Mouse (Mus musculus): ENCODE measurements at regions not wholly inside any gene's neighbourhood (a gene's known extent, or its start where the extent isn't known, plus 50 kb on each side); places are given as distances from the start of the nearest gene placed in this dataset.

DNA sequence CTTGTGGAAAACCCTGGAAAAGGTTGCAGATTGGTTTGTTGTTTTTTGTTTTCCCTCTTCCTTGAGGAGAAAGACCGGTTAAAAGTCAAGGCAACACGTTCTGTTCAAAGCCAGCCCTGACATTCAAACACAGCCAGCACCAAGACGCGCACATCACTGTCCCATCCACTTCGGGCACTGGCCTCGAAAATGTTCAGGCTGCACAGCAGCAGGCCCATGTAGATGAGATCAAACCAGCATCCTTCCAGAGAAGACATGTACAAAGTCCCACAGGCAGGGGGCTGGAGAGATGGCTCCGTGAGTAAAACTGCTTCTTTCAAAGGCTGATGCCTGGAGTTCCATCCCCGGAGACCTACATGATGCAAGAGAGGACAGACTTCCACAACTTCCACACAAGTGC, 68.4 kb upstream of the Ak4 start:
- Histone ChIP-seq H3K4me1 (replicated peaks; ENCODE audit: control insufficient read depth, insufficient read depth, low read length) (peaks cover 3% of the 10 kb centered on the region; the same call in 1 of the 2 replicates), H3K9ac (ENCODE audit: low read depth, low read length) (no peak overlapping the region), H3K4me2 (no peak overlapping the region), H3K36me3 (ENCODE audit: control insufficient read depth, insufficient read depth, low read length) (no peaks in the 10 kb centered on the region), H3K4me3 (ENCODE audit: low read depth, low read length) (no peak overlapping the region), H3K9me3 (ENCODE audit: control insufficient read depth, low read length) (no peaks in the 10 kb centered on the region), H3K27ac (ENCODE audit: low read depth, low read length) (no peak overlapping the region), H3K27me3 (replicated peaks; ENCODE audit: control insufficient read depth, insufficient read depth, low read length) (peaks cover 8% of the 10 kb centered on the region; the same call in 1 of the 2 replicates)
- no peak for DNase-seq (ENCODE audit: low spot score)
- ATAC-seq (replicated peaks; ENCODE audit: low FRiP score), result no peak
- WGBS, result 88% methylated on average over 8 of the region's 8 CpGs

DNA sequence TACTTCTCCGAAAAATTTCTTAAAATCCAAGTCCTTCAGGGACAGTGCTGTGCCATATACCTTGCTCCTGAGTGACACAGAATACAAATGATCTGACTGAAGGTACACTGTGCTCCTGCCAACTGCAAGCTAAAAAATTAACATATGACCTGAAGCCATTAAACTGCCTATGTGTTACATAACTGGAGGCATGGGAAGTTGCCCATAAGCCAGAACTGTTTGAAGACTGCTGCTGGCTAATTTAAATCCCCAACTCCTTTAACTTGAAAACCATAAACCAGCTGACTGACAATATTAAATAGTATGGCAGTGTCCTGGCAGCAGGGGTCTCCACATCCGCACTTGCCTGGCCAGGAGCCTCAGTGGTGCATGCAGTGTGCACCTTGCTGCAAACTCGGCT, 68.9 kb upstream of the Ak4 start:
- Histone ChIP-seq H3K4me2 (no peak overlapping the region), H3K9me3 (ENCODE audit: control insufficient read depth, low read length) (no peaks in the 10 kb centered on the region), H3K36me3 (ENCODE audit: control insufficient read depth, insufficient read depth, low read length) (no peaks in the 10 kb centered on the region), H3K4me3 (ENCODE audit: low read depth, low read length) (no peak overlapping the region), H3K4me1 (replicated peaks; ENCODE audit: control insufficient read depth, insufficient read depth, low read length) (no peaks in the 10 kb centered on the region), H3K27me3 (replicated peaks; ENCODE audit: control insufficient read depth, insufficient read depth, low read length) (peaks cover 3% of the 10 kb centered on the region; the same call in 1 of the 2 replicates), H3K27ac (ENCODE audit: low read depth, low read length) (no peak overlapping the region), H3K9ac (ENCODE audit: low read depth, low read length) (no peak overlapping the region)
- no peak for DNase-seq (ENCODE audit: low spot score)
- ATAC-seq (replicated peaks; ENCODE audit: low FRiP score), result no peak
- 90% methylated on average over 3 of the region's 3 CpGs for WGBS

DNA sequence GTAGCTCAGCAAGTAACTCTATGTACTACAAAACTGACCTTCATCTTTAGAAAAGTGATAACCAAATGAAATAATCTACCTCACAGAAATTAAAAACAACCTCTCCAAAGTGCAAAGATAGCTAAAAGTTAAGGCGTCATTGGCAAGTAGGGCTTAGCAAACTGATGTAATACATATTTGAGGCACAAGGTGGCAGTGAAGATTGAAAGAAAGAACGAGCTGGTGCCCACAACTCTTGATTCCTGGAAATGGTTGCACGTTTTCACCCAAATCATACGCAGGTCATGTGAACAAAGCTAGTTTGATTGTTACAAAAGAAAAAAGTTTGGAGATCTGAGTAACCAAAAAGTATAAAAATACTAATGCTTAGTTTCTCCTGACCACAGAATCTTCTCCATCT, 69.7 kb upstream of the Ak4 start:
- H3K4me1 ChIP-seq (replicated peaks; ENCODE audit: control insufficient read depth, insufficient read depth, low read length), result no peaks in the 10 kb centered on the region
- H3K27me3 ChIP-seq (replicated peaks; ENCODE audit: control insufficient read depth, insufficient read depth, low read length), result no peaks in the 10 kb centered on the region
- 20% methylated on average over 4 of the region's 4 CpGs for WGBS
- H3K4me2 ChIP-seq, result no peak overlapping the region
- no peaks in the 10 kb centered on the region for H3K9me3 ChIP-seq (ENCODE audit: control insufficient read depth, low read length)
- H3K9ac ChIP-seq (ENCODE audit: low read depth, low read length), result no peak overlapping the region
- H3K4me3 ChIP-seq (ENCODE audit: low read depth, low read length), result no peak overlapping the region
- H3K36me3 ChIP-seq (ENCODE audit: control insufficient read depth, insufficient read depth, low read length), result no peaks in the 10 kb centered on the region
- DNase-seq (ENCODE audit: low spot score) (no peak), ATAC-seq (replicated peaks; ENCODE audit: low FRiP score) (no peak)
- no peak overlapping the region for H3K27ac ChIP-seq (ENCODE audit: low read depth, low read length)

DNA sequence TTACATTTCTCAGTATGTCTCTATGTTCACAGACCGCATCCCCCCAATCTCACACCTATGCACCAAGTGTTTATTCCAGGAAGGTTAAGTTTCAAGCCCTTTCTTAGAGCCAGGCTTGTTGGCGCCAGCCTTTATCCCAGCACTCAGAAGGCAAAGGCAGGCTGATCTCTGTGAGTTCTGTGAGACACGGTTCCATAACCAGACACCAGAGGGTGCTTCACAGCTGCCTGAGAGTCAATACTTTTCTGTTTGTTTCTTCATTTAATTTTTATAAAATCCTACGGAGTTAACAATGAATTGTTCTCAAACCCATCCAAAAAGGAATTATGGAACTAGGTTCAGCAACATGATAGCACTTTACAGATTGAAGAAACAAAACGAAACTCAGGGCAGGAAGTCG, 71.8 kb upstream of the Ak4 start:
- Histone ChIP-seq H3K27ac (ENCODE audit: low read depth, low read length) (no peak overlapping the region), H3K4me3 (ENCODE audit: low read depth, low read length) (no peak overlapping the region), H3K9ac (ENCODE audit: low read depth, low read length) (no peak overlapping the region), H3K4me2 (no peak overlapping the region), H3K9me3 (ENCODE audit: control insufficient read depth, low read length) (no peaks in the 10 kb centered on the region), H3K4me1 (replicated peaks; ENCODE audit: control insufficient read depth, insufficient read depth, low read length) (no peaks in the 10 kb centered on the region), H3K27me3 (replicated peaks; ENCODE audit: control insufficient read depth, insufficient read depth, low read length) (no peaks in the 10 kb centered on the region), H3K36me3 (ENCODE audit: control insufficient read depth, insufficient read depth, low read length) (no peaks in the 10 kb centered on the region)
- ATAC-seq (replicated peaks; ENCODE audit: low FRiP score) (no peak), DNase-seq (ENCODE audit: low spot score) (no peak)
- WGBS, result 78% methylated on average over 6 of the region's 6 CpGs

DNA sequence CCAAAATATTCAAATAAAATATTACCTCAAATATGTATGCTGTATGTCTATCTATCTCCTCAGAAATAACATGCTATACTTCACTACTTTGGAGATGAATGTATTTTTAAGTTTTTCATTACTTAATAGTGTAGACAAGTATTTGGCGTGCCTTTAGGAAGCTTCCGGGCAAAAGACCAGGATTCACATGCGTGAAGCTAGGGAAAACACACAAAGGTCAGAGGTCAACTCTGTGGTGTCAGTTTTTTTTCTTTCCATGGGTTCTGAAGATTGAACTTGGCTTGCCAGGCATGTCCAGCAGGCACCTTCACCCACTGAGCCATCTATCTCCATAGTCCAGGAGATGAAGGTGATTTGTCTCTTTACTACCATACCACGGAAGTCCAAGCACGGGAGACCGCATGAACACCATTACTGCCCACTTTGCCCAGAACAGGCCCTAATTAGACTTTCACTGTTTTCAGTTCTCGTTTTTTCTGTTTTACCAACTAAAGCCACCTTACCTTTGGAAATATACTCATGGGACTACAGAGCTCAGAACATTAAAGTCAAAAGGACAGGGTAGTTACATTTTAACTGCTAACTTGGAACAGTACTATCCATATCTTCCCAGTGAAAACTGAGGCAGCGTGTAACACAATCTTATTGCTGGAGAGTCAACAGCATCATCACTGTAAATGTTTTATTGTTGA, 76.9 kb upstream of the Ak4 start:
- Histone ChIP-seq H3K4me3 (ENCODE audit: low read depth, low read length) (no peak overlapping the region), H3K4me2 (no peak overlapping the region), H3K27me3 (replicated peaks; ENCODE audit: control insufficient read depth, insufficient read depth, low read length) (no peaks in the 10 kb centered on the region), H3K4me1 (replicated peaks; ENCODE audit: control insufficient read depth, insufficient read depth, low read length) (no peaks in the 10 kb centered on the region), H3K36me3 (ENCODE audit: control insufficient read depth, insufficient read depth, low read length) (no peaks in the 10 kb centered on the region), H3K27ac (ENCODE audit: low read depth, low read length) (no peak overlapping the region), H3K9me3 (ENCODE audit: control insufficient read depth, low read length) (no peaks in the 10 kb centered on the region), H3K9ac (ENCODE audit: low read depth, low read length) (no peak overlapping the region)
- 85% methylated on average over 8 of the region's 8 CpGs for WGBS
- ATAC-seq (replicated peaks; ENCODE audit: low FRiP score) (no peak), DNase-seq (ENCODE audit: low spot score) (no peak)

DNA sequence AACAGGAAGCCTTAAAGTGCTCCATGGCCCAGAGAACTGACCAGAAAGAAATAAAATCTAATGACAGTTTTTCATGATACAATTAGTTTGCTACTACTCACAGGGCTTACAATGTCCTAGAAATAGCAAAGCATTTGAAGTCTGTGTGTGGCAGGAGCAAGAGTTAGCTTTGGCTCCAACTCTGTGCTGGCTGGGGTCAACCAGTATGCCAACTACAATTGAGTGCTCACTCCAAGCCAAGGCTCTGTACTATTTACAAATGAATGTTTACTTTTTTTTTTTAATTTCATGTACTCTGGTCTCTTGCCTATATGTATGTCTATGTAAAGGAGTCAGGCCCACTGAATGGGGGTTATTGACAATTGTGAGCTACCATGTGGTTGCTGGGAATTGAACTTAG, 75.7 kb upstream of the Jak1 start:
- DNase-seq (ENCODE audit: low spot score) (no peak), ATAC-seq (replicated peaks; ENCODE audit: low FRiP score) (no peak)
- no peak overlapping the region for H3K9ac ChIP-seq (ENCODE audit: low read depth, low read length)
- H3K9me3 ChIP-seq (ENCODE audit: control insufficient read depth, low read length), result no peaks in the 10 kb centered on the region
- H3K27ac ChIP-seq (ENCODE audit: low read depth, low read length), result no peak overlapping the region
- H3K36me3 ChIP-seq (ENCODE audit: control insufficient read depth, insufficient read depth, low read length), result no peaks in the 10 kb centered on the region
- no peaks in the 10 kb centered on the region for H3K4me1 ChIP-seq (replicated peaks; ENCODE audit: control insufficient read depth, insufficient read depth, low read length)
- H3K27me3 ChIP-seq (replicated peaks; ENCODE audit: control insufficient read depth, insufficient read depth, low read length), result no peaks in the 10 kb centered on the region
- no peak overlapping the region for H3K4me2 ChIP-seq
- H3K4me3 ChIP-seq (ENCODE audit: low read depth, low read length), result no peak overlapping the region

DNA sequence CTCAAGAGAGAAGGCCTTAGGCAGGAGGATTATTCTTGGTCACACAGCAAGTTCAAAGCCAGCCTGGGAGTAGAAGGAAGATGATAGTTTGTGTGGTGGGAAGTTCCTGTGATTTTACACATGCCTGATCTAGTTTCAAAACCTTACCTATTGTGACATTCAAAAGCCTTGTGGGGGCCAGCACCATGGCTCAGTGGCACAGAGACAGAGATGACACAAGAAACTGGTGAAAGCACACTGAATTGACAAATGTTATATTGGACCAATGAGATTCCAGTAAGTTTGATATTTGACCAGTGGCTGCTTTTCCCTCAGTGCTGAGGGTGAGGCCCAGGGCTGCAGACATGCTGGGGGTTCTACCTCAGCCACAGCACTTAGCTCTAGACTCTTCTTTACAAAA, 73.1 kb upstream of the Jak1 start:
- no peak for ATAC-seq (replicated peaks; ENCODE audit: low FRiP score)
- Histone ChIP-seq H3K4me2 (no peak overlapping the region), H3K9me3 (ENCODE audit: control insufficient read depth, low read length) (no peaks in the 10 kb centered on the region), H3K4me1 (replicated peaks; ENCODE audit: control insufficient read depth, insufficient read depth, low read length) (no peaks in the 10 kb centered on the region), H3K4me3 (ENCODE audit: low read depth, low read length) (no peak overlapping the region), H3K27me3 (replicated peaks; ENCODE audit: control insufficient read depth, insufficient read depth, low read length) (no peaks in the 10 kb centered on the region), H3K36me3 (ENCODE audit: control insufficient read depth, insufficient read depth, low read length) (no peaks in the 10 kb centered on the region), H3K9ac (ENCODE audit: low read depth, low read length) (no peak overlapping the region), H3K27ac (ENCODE audit: low read depth, low read length) (no peak overlapping the region)
- no peak for DNase-seq (ENCODE audit: low spot score)

DNA sequence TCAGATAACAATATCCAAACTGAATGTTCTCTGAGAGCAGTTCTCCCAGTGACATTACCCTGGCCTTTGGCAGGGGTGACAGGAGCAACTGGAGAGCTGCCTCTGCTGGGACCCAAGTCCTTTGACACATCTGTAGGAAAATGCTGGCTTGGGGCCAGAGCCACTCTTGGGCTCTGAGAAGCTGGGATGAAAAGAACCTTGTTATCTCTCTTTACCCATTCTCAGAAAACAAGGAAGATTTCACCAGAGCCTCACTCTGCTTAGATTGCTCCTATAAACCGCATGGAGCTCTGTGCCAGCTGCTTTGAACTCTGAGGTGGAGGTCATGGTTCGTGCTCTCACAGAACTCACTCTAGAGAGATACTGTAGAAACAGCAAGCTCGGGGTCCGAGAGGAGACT, 71.7 kb upstream of the Jak1 start:
- Histone ChIP-seq H3K4me1 (replicated peaks; ENCODE audit: control insufficient read depth, insufficient read depth, low read length) (no peaks in the 10 kb centered on the region), H3K27ac (ENCODE audit: low read depth, low read length) (no peak overlapping the region), H3K4me2 (no peak overlapping the region), H3K4me3 (ENCODE audit: low read depth, low read length) (no peak overlapping the region), H3K9ac (ENCODE audit: low read depth, low read length) (no peak overlapping the region), H3K9me3 (ENCODE audit: control insufficient read depth, low read length) (no peaks in the 10 kb centered on the region), H3K36me3 (ENCODE audit: control insufficient read depth, insufficient read depth, low read length) (no peaks in the 10 kb centered on the region), H3K27me3 (replicated peaks; ENCODE audit: control insufficient read depth, insufficient read depth, low read length) (no peaks in the 10 kb centered on the region)
- DNase-seq (ENCODE audit: low spot score) (no peak), ATAC-seq (replicated peaks; ENCODE audit: low FRiP score) (no peak)
- 50% methylated on average over 4 of the region's 4 CpGs for WGBS

DNA sequence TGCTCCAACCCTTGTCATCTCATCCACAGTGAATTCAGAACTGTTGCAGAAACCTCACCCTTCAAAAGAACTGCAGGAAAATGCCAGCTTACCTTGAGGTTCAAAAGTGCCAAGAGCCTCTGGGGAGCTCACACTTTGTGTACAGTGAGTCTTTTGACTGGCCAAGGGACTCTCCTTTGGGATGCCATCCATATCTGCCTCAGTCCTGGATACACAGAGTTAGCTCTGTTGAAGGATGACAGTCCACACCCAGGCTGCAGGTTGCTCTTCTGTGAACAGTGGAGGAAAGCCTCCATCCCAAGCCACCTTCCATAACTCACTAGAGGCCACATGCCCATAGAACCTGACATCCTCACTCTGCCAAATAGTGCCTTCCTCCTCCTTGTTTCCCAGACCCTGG, 71.3 kb upstream of the Jak1 start:
- ATAC-seq (replicated peaks; ENCODE audit: low FRiP score) (no peak), DNase-seq (ENCODE audit: low spot score) (no peak)
- Histone ChIP-seq H3K36me3 (ENCODE audit: control insufficient read depth, insufficient read depth, low read length) (no peaks in the 10 kb centered on the region), H3K4me2 (no peak overlapping the region), H3K4me1 (replicated peaks; ENCODE audit: control insufficient read depth, insufficient read depth, low read length) (no peaks in the 10 kb centered on the region), H3K27me3 (replicated peaks; ENCODE audit: control insufficient read depth, insufficient read depth, low read length) (no peaks in the 10 kb centered on the region), H3K9ac (ENCODE audit: low read depth, low read length) (no peak overlapping the region), H3K9me3 (ENCODE audit: control insufficient read depth, low read length) (no peaks in the 10 kb centered on the region), H3K27ac (ENCODE audit: low read depth, low read length) (no peak overlapping the region), H3K4me3 (ENCODE audit: low read depth, low read length) (no peak overlapping the region)
